Mouse (Mus musculus) CH12.LX (cell line): ENCODE measurements around the gene Gfy. TPM values are rescaled to one million over a fixed set of nuclear protein-coding genes. Genes with fewer than 3 reads are reported as not detected.

Source experiments
- DNase-seq: peaks from one replicate; pipeline ENCODE4 v3.0.0-alpha.2; 2013; ENCODE audit errors: extremely low read depth
- H3K27ac ChIP-seq: 2 replicates; pipeline ENCODE4 v1.5.1; 2012; ENCODE audit warnings: low read depth, mild to moderate bottlenecking, control low read depth, moderate library complexity; ENCODE audit not compliant: insufficient read depth
- H3K27me3 ChIP-seq: replicated peaks from 2 replicates; pipeline ENCODE3; 2012; ENCODE audit warnings: inconsistent platforms
- H3K36me3 ChIP-seq, 2 experiments: replicated peaks in 1 of 2; 2 replicates each; pipeline versions ENCODE3 to v1.6.1; 2012; ENCODE audit warnings: inconsistent platforms in 1 of 2, low read length in 1 of 2, mild to moderate bottlenecking in 1 of 2, mixed read lengths in 1 of 2, moderate library complexity in 1 of 2; ENCODE audit not compliant: control insufficient read depth in 1 of 2, insufficient read depth in 1 of 2
- H3K4me1 ChIP-seq, 2 experiments: 2 replicates each; pipeline ENCODE4 v1.6.1; 2012; ENCODE audit warnings: inconsistent platforms in 1 of 2, moderate library complexity in 1 of 2; ENCODE audit not compliant: insufficient read depth in 2 of 2, control insufficient read depth in 1 of 2
- H3K4me2 ChIP-seq: 2 replicates; pipeline ENCODE4 v1.6.1; 2012; ENCODE audit warnings: low read depth, mild to moderate bottlenecking, control low read depth; ENCODE audit not compliant: poor library complexity, insufficient read depth, severe bottlenecking
- H3K4me3 ChIP-seq, 3 experiments: fragments of 150-350 bp in 1 of 3; sonication (generic) in 1 of 3; replicated peaks in 1 of 3; 2 replicates each; pipeline versions ENCODE3 to v1.5.1; 2011 to 2012; ENCODE audit warnings: low read depth in 2 of 3, low read length in 2 of 3, mild to moderate bottlenecking in 2 of 3, moderate library complexity in 2 of 3, control low read depth in 1 of 3, improper control_type of control experiment in 1 of 3, inconsistent platforms in 1 of 3, mixed read lengths in 1 of 3; ENCODE audit not compliant: poor library complexity in 1 of 3
- H3K79me2 ChIP-seq: replicated peaks from 2 replicates; pipeline ENCODE4 v1.6.1; 2012; ENCODE audit warnings: mild to moderate bottlenecking, moderate library complexity; ENCODE audit not compliant: control insufficient read depth, poor library complexity, insufficient read depth, severe bottlenecking; ENCODE audit errors: extremely low read depth
- H3K9ac ChIP-seq: 2 replicates; pipeline ENCODE4 v1.6.1; 2012; ENCODE audit warnings: low read depth, mild to moderate bottlenecking, control low read depth, moderate library complexity; ENCODE audit not compliant: insufficient read depth
- H3K9me3 ChIP-seq: replicated peaks from 2 replicates; pipeline ENCODE3; 2012; ENCODE audit warnings: low read length, inconsistent platforms, mixed read lengths
- BHLHE40 ChIP-seq: IDR thresholded peaks from 2 replicates; pipeline ENCODE4 v1.6.1; 2011; ENCODE audit warnings: mild to moderate bottlenecking, low read depth, low read length, improper control_type of control experiment
- CTCF ChIP-seq, 2 experiments: IDR thresholded peaks in 1 of 2; conservative IDR thresholded peaks in 1 of 2; 2 replicates each; pipeline ENCODE4 v1.5.1; 2011 to 2012; ENCODE audit warnings: low read depth in 2 of 2, low read length in 2 of 2, improper control_type of control experiment in 1 of 2, inconsistent platforms in 1 of 2, mild to moderate bottlenecking in 1 of 2, moderate library complexity in 1 of 2
- ETS1 ChIP-seq: conservative IDR thresholded peaks from 2 replicates; pipeline ENCODE4 v1.6.1; 2012; ENCODE audit warnings: low read depth, mild to moderate bottlenecking, inconsistent platforms, low read length, improper control_type of control experiment, moderate library complexity
- HCFC1 ChIP-seq: IDR thresholded peaks from 2 replicates; pipeline ENCODE4 v1.6.1; 2012; ENCODE audit warnings: low read depth, mild to moderate bottlenecking, inconsistent platforms, low read length, improper control_type of control experiment
- IRF4 ChIP-seq: IDR thresholded peaks from 2 replicates; pipeline ENCODE4 v1.6.1; 2014; ENCODE audit warnings: low read depth, mild to moderate bottlenecking, inconsistent platforms, low read length, improper control_type of control experiment
- MAFK ChIP-seq: IDR thresholded peaks from 2 replicates; pipeline ENCODE4 v1.6.1; 2011; ENCODE audit warnings: low read length, improper control_type of control experiment; ENCODE audit not compliant: insufficient replicate concordance
- MAZ ChIP-seq: IDR thresholded peaks from 2 replicates; pipeline ENCODE4 v1.6.1; 2012; ENCODE audit warnings: low read depth, mild to moderate bottlenecking, inconsistent platforms, low read length, improper control_type of control experiment, moderate library complexity
- NELFE ChIP-seq: IDR thresholded peaks from 2 replicates; pipeline ENCODE4 v1.6.1; 2011; ENCODE audit warnings: low read depth, low read length, improper control_type of control experiment
- PAX5 ChIP-seq: IDR thresholded peaks from 2 replicates; pipeline ENCODE4 v1.6.1; 2012; ENCODE audit warnings: low read length, inconsistent platforms, mixed read lengths
- RAD21 ChIP-seq: IDR thresholded peaks from 2 replicates; pipeline ENCODE4 v1.6.1; 2011; ENCODE audit warnings: low read depth, mild to moderate bottlenecking, low read length, improper control_type of control experiment, moderate library complexity
- RCOR1 ChIP-seq: conservative IDR thresholded peaks from 2 replicates; pipeline ENCODE4 v1.6.1; 2012; ENCODE audit warnings: low read depth, mild to moderate bottlenecking, inconsistent platforms, low read length, improper control_type of control experiment
- TCF12 ChIP-seq: IDR thresholded peaks from 2 replicates; pipeline ENCODE4 v1.6.1; 2014; ENCODE audit warnings: low read depth, mild to moderate bottlenecking, inconsistent platforms, low read length, improper control_type of control experiment
- USF1 ChIP-seq: IDR thresholded peaks from 2 replicates; pipeline ENCODE4 v1.6.1; 2014; ENCODE audit warnings: low read depth, mild to moderate bottlenecking, inconsistent platforms, low read length, improper control_type of control experiment
- ZC3H11A ChIP-seq: IDR thresholded peaks from 2 replicates; pipeline ENCODE4 v1.6.1; 2012; ENCODE audit warnings: low read depth, mild to moderate bottlenecking, inconsistent platforms, low read length, improper control_type of control experiment
- ZNF384 ChIP-seq: IDR thresholded peaks from 2 replicates; pipeline ENCODE4 v1.6.1; 2012; ENCODE audit warnings: low read depth, low read length, improper control_type of control experiment, inconsistent platforms
- dilution Hi-C: fragments of 300-500 bp; cut with MboI; formaldehyde crosslinking; loops from 2 replicates; pipeline ENCODE4 v1.14.3; 2020; ENCODE audit warnings: low sequenced_read_pairs; ENCODE audit not compliant: extremely low pct_unique_long_range_greater_than_20kb, extremely low pct_ligation_motif_present
- in situ Hi-C: fragments of 300-500 bp; cut with MboI; formaldehyde crosslinking; loops from 3 replicates; pipeline ENCODE4 v1.14.3; 2019; ENCODE audit warnings: low sequenced_read_pairs, low pct_ligation_motif_present, low pct_unique_long_range_greater_than_20kb, mixed read lengths
- polyA plus RNA-seq: library from polyadenylated mRNA; unstranded; fragments of >175 nt; gene quantifications from 2 replicates; pipeline ENCODE4 v1.2.1, GENCODE M21; 2012; ENCODE audit warnings: low read depth; ENCODE audit not compliant: insufficient read length
- total RNA-seq, 2 experiments: library from RNA; depleted of rRNA; stranded (reverse); fragments of 300-350 nt in 1 of 2; fragments of >200 nt in 1 of 2; gene quantifications; 2 replicates each; pipeline ENCODE4 v1.2.3; 2012 to 2014

Gene Gfy
- total and polyA plus RNA-seq, 3 experiments, result not detected

DNA sequence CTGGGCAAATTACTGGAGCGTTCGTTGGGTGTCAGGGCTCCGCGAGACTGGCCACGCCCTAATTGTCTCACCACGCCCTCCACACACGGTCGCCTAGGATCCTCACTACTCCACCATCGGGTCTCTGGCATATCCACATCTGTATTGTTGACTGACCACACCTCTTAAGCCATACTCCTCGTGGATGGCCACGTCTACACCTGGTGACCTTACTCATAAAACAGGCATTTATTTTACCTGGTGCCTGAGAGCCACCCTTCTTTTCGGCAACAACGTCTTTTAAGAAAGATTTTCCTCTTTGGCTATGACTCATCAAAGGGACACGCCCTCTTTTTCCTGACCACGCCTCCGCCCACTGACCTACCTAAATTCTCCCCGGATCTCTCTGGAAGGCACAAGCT is 32.5 kb upstream of the Gfy start, which contains the start of gene Dkkl1 (continued):
- TF ChIP-seq ZC3H11A, result no peak

DNA sequence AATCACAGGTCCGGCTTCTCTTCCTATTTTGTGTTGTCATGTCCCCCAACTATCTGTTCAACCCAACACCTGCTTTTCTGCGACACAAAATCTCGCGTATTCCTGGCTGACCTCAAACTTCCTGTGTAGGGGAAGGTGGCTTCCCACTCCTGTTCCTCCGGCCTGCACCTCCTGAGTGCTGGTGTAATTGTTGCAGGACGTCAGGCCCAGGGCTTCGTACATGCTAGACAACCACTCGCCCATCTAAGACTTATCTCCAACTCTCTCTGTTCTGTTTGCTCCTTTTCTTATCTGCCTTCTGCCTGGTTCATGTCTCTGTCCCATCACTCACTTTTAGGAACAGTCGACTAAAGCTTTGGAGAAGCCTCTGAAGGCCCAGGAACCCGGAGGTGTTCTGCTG is 31.7 kb upstream of the Gfy start:
- TF ChIP-seq MAFK (no peak), MAZ (no peak), NELFE (no peak), USF1 (no peak), RCOR1 (no peak), TCF12 (no peak), PAX5 (no peak), RAD21 (no peak), BHLHE40 (no peak), CTCF (conservative IDR thresholded peaks at IDR 0.05 in 1 of 2, IDR thresholded peaks at IDR 0.05 in 1 of 2; ENCODE audit: low read depth in 2 of 2, low read length in 2 of 2) (no peak), IRF4 (no peak), ETS1 (no peak)
- DNase-seq, result no peak
- H3K4me2 ChIP-seq, result no peak overlapping the region
- H3K9me3 ChIP-seq, result peaks cover 11% of the 10 kb centered on the region
- no peaks in the 10 kb centered on the region for H3K36me3 ChIP-seq
- no peak overlapping the region for H3K4me3 ChIP-seq
- H3K27ac ChIP-seq, result no peak overlapping the region
- peaks cover 3 to 24% of the 10 kb centered on the region in 2 experiments; a peak in 3 of 4 replicates for H3K4me1 ChIP-seq
- H3K27me3 ChIP-seq, result peaks cover 24% of the 10 kb centered on the region
- in situ Hi-C loops, result no loop called here
- dilution Hi-C loops, result no loop called here
- no peaks in the 10 kb centered on the region for H3K79me2 ChIP-seq
- H3K9ac ChIP-seq, result no peak overlapping the region

DNA sequence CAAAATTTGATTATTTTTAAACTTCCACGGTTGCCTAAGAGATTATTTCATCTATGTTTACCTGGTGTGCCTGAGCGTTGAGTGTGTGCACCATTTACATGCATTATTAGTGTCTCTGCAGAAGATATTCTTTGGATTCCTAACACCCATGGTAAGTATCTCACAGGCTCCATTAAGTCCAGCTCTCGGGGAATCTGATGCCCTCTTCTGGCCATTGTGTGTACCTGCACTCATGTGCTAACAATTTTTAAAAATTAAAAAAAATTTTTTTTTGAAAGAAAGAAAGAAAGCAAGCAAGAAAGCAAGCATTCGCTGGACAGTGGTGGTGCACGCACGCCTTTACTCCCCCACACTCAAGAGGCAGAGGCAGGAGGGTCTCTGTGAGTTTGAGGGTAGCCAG is 28.9 kb upstream of the Gfy start:
- no peak for DNase-seq
- Histone ChIP-seq H3K9me3 (peaks cover 14% of the 10 kb centered on the region), H3K79me2 (no peaks in the 10 kb centered on the region), H3K4me2 (no peak overlapping the region), H3K27me3 (peaks cover 27% of the 10 kb centered on the region), H3K36me3 (no peaks in the 10 kb centered on the region), H3K27ac (no peak overlapping the region), H3K9ac (no peak overlapping the region), H3K4me3 (no peak overlapping the region), H3K4me1 (peaks cover 5 to 29% of the 10 kb centered on the region in 2 experiments; a peak in 3 of 4 replicates)
- in situ Hi-C loops (no loop called here), dilution Hi-C loops (no loop called here)
- TF ChIP-seq CTCF (conservative IDR thresholded peaks at IDR 0.05 in 1 of 2, IDR thresholded peaks at IDR 0.05 in 1 of 2; ENCODE audit: low read depth in 2 of 2, low read length in 2 of 2) (0 out of 4 replicates have a peak, but pooled peaks of 1 of the 2 experiments have one; percentile 9), HCFC1 (no peak), ZNF384 (peak; percentile 29; the same call in 1 of the 2 replicates)
